Mouse (Mus musculus): ENCODE measurements around the gene Brap.
"Not testable (repeated sequence)": the region's sequence is repeated elsewhere in the genome, so short reads cannot be mapped to it uniquely, and the experiment has no call there.

Gene Brap

GRCm38 (mm10) chr5:121660059-121660896 is at the start of gene Brap, which contains the start of gene Acad10:
Brap (plus strand) TSS chr5:121660563.
Acad10 (minus strand) TSS chr5:121660514.
- peak; percentile 97 for DNase-seq

- DNase-seq = no peak
Observed at GRCm38 (mm10) chr5:121612036-121612435, 48.3 kb upstream of the Brap start.

- DNase-seq = not testable (repeated sequence)
Observed at GRCm38 (mm10) chr5:121614921-121615320, 45.4 kb upstream of the Brap start.

GRCm38 (mm10) chr5:121618592-121619513 is 41.5 kb upstream of the Brap start, which contains the start of gene Acad12:
Acad12 (minus strand) TSS chr5:121618938.
- peak; percentile 88 for DNase-seq

GRCm38 (mm10) chr5:121621102-121621501 is 39.3 kb upstream of the Brap start:
- no peak for DNase-seq

GRCm38 (mm10) chr5:121623241-121623640 is 37.1 kb upstream of the Brap start:
- no peak for DNase-seq

- DNase-seq = peak; percentile 53
Observed at GRCm38 (mm10) chr5:121627871-121628270, 32.5 kb upstream of the Brap start.

- DNase-seq = not testable (repeated sequence)
Observed at GRCm38 (mm10) chr5:121631106-121631647, 29.2 kb upstream of the Brap start.

GRCm38 (mm10) chr5:121632804-121633203 is 27.6 kb upstream of the Brap start:
- no peak for DNase-seq

- DNase-seq = no peak
Observed at GRCm38 (mm10) chr5:121634668-121635067, 25.7 kb upstream of the Brap start.

GRCm38 (mm10) chr5:121637296-121637695 is 23.1 kb upstream of the Brap start:
- DNase-seq = no peak

- DNase-seq = no peak
Observed at GRCm38 (mm10) chr5:121639601-121640000, 20.8 kb upstream of the Brap start.

- DNase-seq = no peak
Observed at GRCm38 (mm10) chr5:121649134-121649533, 11.2 kb upstream of the Brap start.

GRCm38 (mm10) chr5:121654526-121654925 is 5.8 kb upstream of the Brap start:
- no peak for DNase-seq

GRCm38 (mm10) chr5:121656866-121657265 is 3.5 kb upstream of the Brap start:
- DNase-seq = not testable (repeated sequence)

- DNase-seq = not testable (repeated sequence)
Observed at GRCm38 (mm10) chr5:121657656-121658055, 2.7 kb upstream of the Brap start.

GRCm38 (mm10) chr5:121660897-121661254 is 513 bp downstream of the Brap start:
- DNase-seq = no peak

- DNase-seq = no peak
Observed at GRCm38 (mm10) chr5:121661494-121661893, 1.1 kb downstream of the Brap start.

GRCm38 (mm10) chr5:121663456-121663855 is 3.1 kb downstream of the Brap start:
- DNase-seq = no peak

GRCm38 (mm10) chr5:121664078-121664477 is 3.7 kb downstream of the Brap start:
- peak; percentile 34 for DNase-seq

- DNase-seq = no peak
Observed at GRCm38 (mm10) chr5:121664971-121665370, 4.6 kb downstream of the Brap start.

- no peak for DNase-seq
Observed at GRCm38 (mm10) chr5:121667067-121667466, 6.7 kb downstream of the Brap start.

- no peak for DNase-seq
Observed at GRCm38 (mm10) chr5:121668411-121668810, 8.0 kb downstream of the Brap start.
